Mouse (Mus musculus) ES-Bruce4 (cell line): ENCODE measurements at regions not wholly inside any gene's neighbourhood (a gene's known extent, or its start where the extent isn't known, plus 50 kb on each side); places are given as distances from the start of the nearest gene placed in this dataset.

Source experiments
- H3K27ac ChIP-seq: 2 replicates; pipeline ENCODE4 v1.5.1; 2012; ENCODE audit warnings: low read length, inconsistent platforms; ENCODE audit not compliant: insufficient read depth
- H3K27me3 ChIP-seq: 2 replicates; pipeline ENCODE4 v1.6.1; 2012; ENCODE audit warnings: mild to moderate bottlenecking, low read length, inconsistent platforms; ENCODE audit not compliant: control insufficient read depth, poor library complexity, insufficient read depth, severe bottlenecking
- H3K36me3 ChIP-seq: 2 replicates; pipeline ENCODE4 v1.6.1; 2012; ENCODE audit warnings: inconsistent platforms, mild to moderate bottlenecking, low read length, moderate library complexity; ENCODE audit not compliant: control insufficient read depth, poor library complexity, insufficient read depth, severe bottlenecking
- H3K4me1 ChIP-seq: one replicate; pipeline ENCODE4 v1.8.1; 2011; ENCODE audit warnings: low read length; ENCODE audit not compliant: control insufficient read depth, insufficient read depth
- H3K4me3 ChIP-seq: 2 replicates; pipeline ENCODE4 v1.5.1; 2011; ENCODE audit warnings: low read depth, mild to moderate bottlenecking, low read length
- H3K9ac ChIP-seq: 2 replicates; pipeline ENCODE4 v1.6.1; 2012; ENCODE audit warnings: low read depth, mild to moderate bottlenecking, inconsistent platforms; ENCODE audit not compliant: poor library complexity, severe bottlenecking
- H3K9me3 ChIP-seq: replicated peaks from 2 replicates; pipeline ENCODE4 v1.6.1; 2012; ENCODE audit warnings: mild to moderate bottlenecking, low read length, inconsistent platforms; ENCODE audit not compliant: control insufficient read depth, poor library complexity, insufficient read depth, severe bottlenecking
- CTCF ChIP-seq: IDR thresholded peaks from one replicate; pipeline ENCODE4 v1.8.1; 2011; ENCODE audit warnings: low read depth, low read length
- EP300 ChIP-seq: IDR thresholded peaks from 2 replicates; pipeline ENCODE4 v1.6.1; 2011; ENCODE audit warnings: low read depth, low read length; ENCODE audit not compliant: insufficient read depth
- POLR2A ChIP-seq: IDR thresholded peaks from one replicate; pipeline ENCODE4 v1.8.1; 2011; ENCODE audit warnings: low read length; ENCODE audit not compliant: insufficient read depth

- no peak for TF ChIP-seq POLR2A
- TF ChIP-seq EP300, result no peak
- TF ChIP-seq CTCF, result no peak
These were observed 187.7 kb upstream of the Sgcd start for GRCm38 (mm10) chr11:48176451-48176850.

GRCm38 (mm10) chr11:48152219-48152618 lies 163.4 kb upstream of the Sgcd start:
- Histone ChIP-seq H3K9ac (no peak overlapping the region), H3K9me3 (no peaks in the 10 kb centered on the region), H3K27me3 (no peaks in the 10 kb centered on the region), H3K4me3 (no peak overlapping the region), H3K27ac (no peak overlapping the region), H3K36me3 (no peaks in the 10 kb centered on the region), H3K4me1 (no peaks in the 10 kb centered on the region)
- no peak for TF ChIP-seq POLR2A
- no peak for TF ChIP-seq EP300
- no peak for TF ChIP-seq CTCF

More at GRCm38 (mm10) chr11:48176451-48176850, 187.7 kb upstream of the Sgcd start:
- Histone ChIP-seq H3K36me3 (no peaks in the 10 kb centered on the region), H3K27ac (no peak overlapping the region), H3K4me1 (no peaks in the 10 kb centered on the region), H3K27me3 (no peaks in the 10 kb centered on the region), H3K9ac (no peak overlapping the region), H3K9me3 (no peaks in the 10 kb centered on the region), H3K4me3 (no peak overlapping the region)

- H3K27ac ChIP-seq, result no peak overlapping the region
- H3K9ac ChIP-seq, result no peak overlapping the region
- no peaks in the 10 kb centered on the region for H3K36me3 ChIP-seq
- H3K9me3 ChIP-seq, result no peaks in the 10 kb centered on the region
- H3K4me3 ChIP-seq, result no peak overlapping the region
- no peaks in the 10 kb centered on the region for H3K27me3 ChIP-seq
- H3K4me1 ChIP-seq, result no peaks in the 10 kb centered on the region
- TF ChIP-seq EP300, result no peak
- TF ChIP-seq POLR2A, result no peak
- no peak for TF ChIP-seq CTCF
These were observed 144.6 kb upstream of the Sgcd start for GRCm38 (mm10) chr11:48133335-48133734.

- Histone ChIP-seq H3K4me3 (no peak overlapping the region), H3K9ac (no peak overlapping the region), H3K27me3 (no peaks in the 10 kb centered on the region; the same call in 1 of the 2 replicates), H3K4me1 (no peaks in the 10 kb centered on the region), H3K36me3 (no peaks in the 10 kb centered on the region), H3K9me3 (no peaks in the 10 kb centered on the region), H3K27ac (no peak overlapping the region)
- TF ChIP-seq POLR2A (no peak), CTCF (no peak), EP300 (no peak)
These were observed 109.3 kb upstream of the Sgcd start for GRCm38 (mm10) chr11:48098063-48098462.

GRCm38 (mm10) chr11:48097455-48097854 lies 108.7 kb upstream of the Sgcd start:
- TF ChIP-seq CTCF, result no peak
- Histone ChIP-seq H3K9ac (no peak overlapping the region), H3K36me3 (no peaks in the 10 kb centered on the region), H3K4me3 (no peak overlapping the region), H3K27ac (no peak overlapping the region), H3K27me3 (no peaks in the 10 kb centered on the region; the same call in 1 of the 2 replicates), H3K4me1 (no peaks in the 10 kb centered on the region), H3K9me3 (no peaks in the 10 kb centered on the region)

GRCm38 (mm10) chr11:48067072-48067471 lies 78.3 kb upstream of the Sgcd start:
- Histone ChIP-seq H3K9me3 (no peaks in the 10 kb centered on the region), H3K4me3 (no peak overlapping the region), H3K27me3 (no peaks in the 10 kb centered on the region), H3K4me1 (no peaks in the 10 kb centered on the region), H3K9ac (no peak overlapping the region), H3K36me3 (no peaks in the 10 kb centered on the region), H3K27ac (no peak overlapping the region)
- TF ChIP-seq CTCF (no peak), EP300 (no peak), POLR2A (no peak)
